Mouse (Mus musculus) spleen, adult 12 weeks (tissue): Measurements from ENCODE around the gene Upk3b.

Source experiments
- DNase-seq: peaks from one replicate; pipeline ENCODE4 v3.0.0; 2022; ENCODE audit warnings: low spot score

Upk3b gene

DNA sequence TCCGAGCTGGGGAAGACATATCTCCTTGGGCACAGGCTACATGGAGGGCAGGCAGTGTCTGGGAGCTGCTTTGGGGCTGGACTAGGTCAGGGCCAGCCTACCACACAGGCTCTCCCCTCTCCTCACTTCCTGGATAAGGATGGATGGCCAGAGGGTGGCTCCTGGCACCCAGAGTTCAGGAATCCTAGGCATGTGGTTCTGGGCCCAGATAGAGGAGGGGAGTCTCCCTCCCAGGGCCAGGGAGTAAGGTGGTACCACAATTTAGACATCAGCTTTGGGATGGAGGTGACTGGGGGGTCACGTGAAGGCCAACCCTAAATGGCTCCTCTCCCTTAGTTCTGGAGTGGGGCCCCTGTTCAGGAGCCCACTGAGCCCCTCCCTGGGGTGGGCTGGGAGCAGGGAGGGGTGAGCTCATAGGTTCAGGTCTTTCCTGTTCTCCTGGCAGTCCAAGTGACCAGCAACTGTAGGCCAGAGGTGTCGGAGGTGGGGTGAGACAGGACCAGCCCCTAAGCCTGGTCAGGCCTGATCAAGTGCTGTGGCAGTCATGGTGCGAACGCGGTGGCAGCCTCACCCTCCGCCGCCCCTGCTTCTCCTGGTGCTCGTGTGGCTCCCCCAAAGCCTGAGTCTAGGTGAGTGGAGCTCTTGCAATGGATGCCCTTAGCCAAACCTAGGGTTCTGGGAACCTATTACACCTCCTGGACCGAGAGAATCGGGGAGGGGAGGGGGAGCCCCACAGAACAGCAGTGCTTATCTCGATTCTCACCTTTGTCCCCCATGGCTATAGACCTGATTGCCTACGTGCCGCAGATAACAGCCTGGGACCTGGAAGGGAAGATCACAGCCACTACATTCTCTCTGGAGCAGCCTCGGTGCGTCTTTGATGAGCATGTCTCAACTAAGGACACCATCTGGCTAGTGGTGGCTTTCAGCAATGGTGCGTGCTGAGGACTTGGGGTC is at the start of gene Upk3b:
Upk3b (plus strand) TSS at position 239 of the 957 bp plus-strand sequence.
- DNase-seq, result no peak

DNA sequence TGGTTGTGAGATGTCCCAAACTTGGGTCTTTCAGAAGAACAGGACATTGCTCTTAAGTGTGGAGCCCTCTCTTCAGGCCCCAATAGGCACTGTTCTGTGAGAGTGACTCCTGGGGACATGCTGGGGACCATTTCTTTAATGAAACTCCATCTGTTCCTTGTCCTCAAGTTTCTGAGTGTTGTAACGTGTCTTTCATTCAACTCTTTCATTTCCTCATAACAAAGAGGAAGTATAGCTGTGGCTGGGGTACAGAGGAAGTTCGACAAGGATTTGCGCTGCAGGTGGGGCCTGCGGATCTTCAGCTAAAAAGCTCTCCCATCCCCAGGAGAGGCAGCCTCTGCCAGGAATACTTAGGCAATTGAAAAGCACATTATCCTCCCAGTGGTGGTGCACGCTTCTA is 47.7 kb upstream of the Upk3b start:
- no peak for DNase-seq

GRCm38 (mm10) chr5:135993381-135993965 is 44.8 kb upstream of the Upk3b start:
- DNase-seq, result no peak

- no peak for DNase-seq
Measured at GRCm38 (mm10) chr5:135994335-135994724, 44.0 kb upstream of the Upk3b start.

- DNase-seq, result peak; percentile 78
Measured at GRCm38 (mm10) chr5:135994725-135995687, 43.3 kb upstream of the Upk3b start, which contains the start of gene Dtx2. Gene Dtx2, plus strand, starts transcription at chr5:135994800.

GRCm38 (mm10) chr5:135996162-135996561 is 42.1 kb upstream of the Upk3b start:
- DNase-seq, result no peak

DNA sequence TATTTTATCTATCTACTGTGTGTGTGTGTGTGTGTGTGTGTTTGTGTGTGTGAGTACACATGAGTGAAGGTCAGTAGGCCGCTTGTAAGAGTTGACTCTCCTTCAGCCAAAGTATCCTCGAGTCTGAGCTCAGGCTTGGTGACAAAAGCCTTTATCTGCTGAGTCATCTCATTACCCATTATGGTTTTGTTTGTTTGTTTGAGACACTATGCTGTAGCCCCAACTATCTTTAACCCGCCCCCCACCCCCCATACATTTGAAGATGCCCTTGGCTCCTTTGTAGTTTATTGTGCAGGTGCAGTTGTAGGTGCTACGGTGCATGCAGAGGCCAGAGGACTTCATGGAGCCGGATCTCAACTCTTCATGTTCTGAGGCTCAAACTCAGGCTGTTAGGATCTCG is 37.1 kb upstream of the Upk3b start:
- DNase-seq, result no peak

DNA sequence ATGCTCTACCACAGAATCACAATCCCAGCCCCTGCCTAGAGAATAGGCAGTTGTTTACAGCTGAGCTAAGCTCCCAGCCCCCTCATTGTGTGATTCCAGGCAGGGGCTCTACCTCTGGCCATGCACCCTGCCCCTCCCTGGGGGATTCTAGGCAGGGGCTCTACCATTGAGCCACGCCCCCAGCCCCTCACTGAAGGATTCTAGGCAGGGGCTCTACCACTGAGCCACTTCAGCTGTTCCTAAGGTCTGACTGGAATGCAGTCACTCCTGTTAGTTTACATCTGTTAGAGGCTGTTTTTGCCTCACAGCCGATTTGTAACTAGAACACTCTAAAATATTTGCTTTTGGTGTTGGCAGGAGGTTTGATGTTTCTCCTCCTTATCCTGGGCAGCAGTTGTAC is 36.0 kb upstream of the Upk3b start:
- no peak for DNase-seq

DNA sequence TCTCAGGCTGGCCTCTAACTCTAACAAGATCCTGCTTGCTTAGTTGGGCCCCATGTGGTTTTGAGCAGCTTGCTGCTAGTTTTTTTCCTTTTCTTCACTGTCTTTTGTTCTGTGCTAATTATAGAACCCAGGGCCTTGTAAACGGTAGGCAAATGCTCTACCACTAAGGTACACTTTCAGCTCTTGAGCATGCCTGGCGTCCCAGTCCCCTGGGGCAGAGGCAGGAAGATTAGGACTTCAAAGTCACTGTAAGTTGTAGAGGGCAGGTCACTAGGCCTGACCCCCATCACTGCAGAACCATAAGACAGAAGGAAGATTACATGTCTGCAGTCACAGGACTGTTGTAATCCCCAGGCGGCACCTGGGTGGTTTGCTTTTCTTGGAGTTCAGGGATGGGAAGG is 35.5 kb upstream of the Upk3b start:
- DNase-seq, result no peak

DNA sequence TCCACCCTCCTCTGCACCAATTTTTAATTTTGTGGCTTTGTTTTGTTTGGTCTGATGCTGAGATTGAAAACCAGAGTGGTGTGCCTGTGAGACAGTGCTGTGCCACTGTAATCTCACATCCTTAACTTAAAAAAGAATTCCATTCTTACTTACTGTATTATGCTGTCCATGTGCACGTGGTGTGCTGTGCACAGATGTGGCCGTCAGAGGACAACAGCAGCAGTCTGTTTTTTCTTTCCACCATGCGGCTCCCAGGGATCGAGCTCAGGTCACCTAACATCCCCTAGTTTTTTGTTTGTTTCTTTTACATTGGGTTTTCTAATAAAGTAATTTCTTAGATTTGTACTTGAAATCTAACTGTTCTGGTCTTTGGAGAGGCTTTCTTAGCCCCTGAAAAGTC is 33.8 kb upstream of the Upk3b start:
- no peak for DNase-seq

DNA sequence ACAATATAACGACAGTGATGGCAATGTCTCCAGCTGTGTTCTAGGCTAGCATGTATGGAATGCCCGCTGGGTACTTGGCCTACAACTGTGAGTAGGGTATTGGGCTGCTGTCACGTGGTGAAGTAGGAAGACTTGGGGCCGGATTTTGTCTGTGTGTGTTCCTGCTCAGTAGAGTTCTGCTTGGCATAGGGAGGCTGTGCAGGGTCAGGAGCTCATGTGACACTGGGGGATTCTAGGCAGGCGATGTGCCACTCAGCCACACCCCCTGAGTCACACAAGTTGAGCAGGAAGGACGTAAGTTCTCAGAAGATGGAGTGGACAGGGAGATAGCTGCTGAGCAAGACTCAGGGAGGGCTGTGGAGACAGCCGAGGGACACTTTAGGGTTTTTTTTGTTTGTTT is 30.6 kb upstream of the Upk3b start:
- no peak for DNase-seq

DNA sequence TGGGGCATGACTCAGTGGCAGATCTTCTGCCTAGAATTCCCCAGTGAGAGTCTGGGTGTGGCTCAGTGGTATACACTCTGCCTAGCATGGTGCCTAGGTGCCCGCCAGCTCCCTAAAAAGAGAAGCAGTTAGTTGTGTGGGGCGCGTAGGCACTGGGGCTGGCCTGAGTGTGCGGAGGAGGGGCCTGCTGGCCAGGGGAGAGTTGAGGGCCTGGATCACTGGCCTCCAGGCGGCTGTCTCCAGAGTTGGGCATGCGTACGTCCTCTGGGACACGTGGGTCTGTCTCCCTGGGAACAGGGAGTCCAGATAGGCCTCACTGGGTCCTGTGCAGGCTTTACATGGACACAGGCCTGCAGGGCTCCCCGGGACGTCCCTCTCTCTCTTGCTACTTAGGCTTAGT is 23.4 kb upstream of the Upk3b start:
- no peak for DNase-seq

DNA sequence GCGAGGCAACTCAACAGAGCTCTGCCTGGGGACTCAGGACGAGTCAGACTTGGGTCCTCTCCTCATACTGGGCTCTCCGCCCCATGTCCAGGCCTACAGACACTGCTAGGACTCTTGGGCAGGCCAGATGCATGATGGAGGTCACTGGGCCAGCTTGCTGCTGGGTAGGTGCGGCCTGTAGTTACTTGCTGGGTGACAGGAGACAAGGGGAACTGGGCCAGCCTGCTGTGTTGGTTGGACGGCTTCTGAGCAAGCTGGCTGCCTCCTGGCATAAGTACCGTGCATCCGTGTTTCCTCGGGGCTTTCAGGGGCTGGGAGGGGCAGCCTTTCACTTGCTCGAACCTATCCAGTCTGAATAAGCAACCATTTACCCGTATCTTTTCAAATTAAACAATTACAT is 22.7 kb upstream of the Upk3b start:
- DNase-seq, result no peak

GRCm38 (mm10) chr5:136016014-136016876 is 22.1 kb upstream of the Upk3b start:
- DNase-seq, result no peak

DNA sequence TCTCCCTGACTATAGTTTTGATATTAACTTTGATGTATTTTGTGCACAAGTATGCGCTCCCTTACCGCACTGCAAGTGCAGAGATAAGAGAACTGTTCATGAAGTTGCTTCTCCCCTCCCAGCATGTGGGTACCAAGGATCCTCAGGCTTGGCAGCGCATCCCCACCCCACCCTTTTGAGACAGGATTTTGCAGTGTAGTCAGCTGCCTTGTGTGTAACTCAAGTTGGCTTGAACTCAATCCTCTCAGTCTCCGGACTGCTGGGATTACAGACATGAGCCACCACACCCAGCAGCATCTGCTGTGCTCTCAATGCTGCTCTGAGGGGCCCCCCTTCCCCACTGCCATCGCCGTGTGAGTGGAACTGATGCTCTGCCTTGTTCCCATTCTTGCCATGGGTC is 21.0 kb upstream of the Upk3b start:
- no peak for DNase-seq

GRCm38 (mm10) chr5:136018726-136019125 is 19.6 kb upstream of the Upk3b start:
- DNase-seq, result no peak

DNA sequence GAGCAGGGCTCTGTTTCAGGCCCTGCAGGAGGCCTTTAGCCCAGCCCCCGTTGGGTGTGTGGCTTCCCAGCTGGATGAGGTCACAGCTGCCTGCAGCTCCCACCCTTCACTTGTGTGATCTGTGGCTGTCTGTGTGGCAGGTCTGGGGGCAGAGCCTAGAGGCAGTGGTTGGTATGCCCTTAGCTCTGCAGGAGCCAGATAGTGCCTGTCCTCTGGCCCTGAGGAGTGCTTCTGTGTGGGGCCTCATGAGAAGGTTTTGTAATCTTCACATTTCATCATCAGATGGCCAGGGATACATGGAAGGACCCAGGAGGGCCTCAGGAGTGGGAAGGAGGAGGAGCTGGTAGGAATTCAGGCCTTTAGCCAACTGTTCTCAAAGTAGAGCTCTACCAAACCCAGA is 18.4 kb upstream of the Upk3b start:
- no peak for DNase-seq

DNA sequence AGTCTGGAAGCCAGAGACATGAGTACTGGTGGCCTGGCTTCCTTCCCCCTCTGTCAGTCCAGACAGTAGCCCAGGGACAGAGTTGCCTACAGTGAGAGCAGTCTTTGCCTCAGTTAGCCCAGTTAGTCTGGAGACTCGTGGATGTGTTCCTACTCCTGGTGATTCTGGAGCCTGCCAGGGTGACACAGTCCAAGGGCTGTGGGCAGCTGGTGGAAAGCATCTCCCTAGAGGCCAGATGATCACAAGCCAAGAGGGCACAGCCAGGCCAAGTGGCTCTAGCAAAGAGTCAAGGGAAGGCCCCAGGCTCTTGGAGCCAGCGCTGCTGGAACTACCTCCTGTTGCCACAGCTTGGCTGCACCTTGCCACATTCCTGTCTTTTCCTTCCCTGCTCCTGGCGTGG is 12.6 kb upstream of the Upk3b start:
- no peak for DNase-seq

DNA sequence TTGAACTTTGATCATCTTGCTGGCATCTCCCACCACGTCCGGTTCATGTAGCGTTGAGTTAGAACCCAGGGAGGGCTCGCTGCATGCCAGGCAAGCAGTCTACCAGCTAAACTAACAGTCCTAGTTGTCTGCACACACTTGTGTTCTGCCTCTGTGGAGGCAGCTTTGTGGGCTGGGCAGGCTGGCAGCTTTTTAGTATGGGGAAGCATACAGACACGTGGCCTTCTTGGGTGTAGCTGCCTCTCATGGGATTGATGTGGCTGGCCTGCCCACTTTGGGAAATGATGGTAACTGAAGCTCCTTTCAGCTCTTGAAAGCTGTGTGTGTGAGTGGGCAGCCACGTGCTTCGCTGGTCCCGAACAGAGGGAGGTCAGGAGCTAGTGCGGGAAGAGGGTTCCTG is 11.4 kb upstream of the Upk3b start:
- no peak for DNase-seq

DNA sequence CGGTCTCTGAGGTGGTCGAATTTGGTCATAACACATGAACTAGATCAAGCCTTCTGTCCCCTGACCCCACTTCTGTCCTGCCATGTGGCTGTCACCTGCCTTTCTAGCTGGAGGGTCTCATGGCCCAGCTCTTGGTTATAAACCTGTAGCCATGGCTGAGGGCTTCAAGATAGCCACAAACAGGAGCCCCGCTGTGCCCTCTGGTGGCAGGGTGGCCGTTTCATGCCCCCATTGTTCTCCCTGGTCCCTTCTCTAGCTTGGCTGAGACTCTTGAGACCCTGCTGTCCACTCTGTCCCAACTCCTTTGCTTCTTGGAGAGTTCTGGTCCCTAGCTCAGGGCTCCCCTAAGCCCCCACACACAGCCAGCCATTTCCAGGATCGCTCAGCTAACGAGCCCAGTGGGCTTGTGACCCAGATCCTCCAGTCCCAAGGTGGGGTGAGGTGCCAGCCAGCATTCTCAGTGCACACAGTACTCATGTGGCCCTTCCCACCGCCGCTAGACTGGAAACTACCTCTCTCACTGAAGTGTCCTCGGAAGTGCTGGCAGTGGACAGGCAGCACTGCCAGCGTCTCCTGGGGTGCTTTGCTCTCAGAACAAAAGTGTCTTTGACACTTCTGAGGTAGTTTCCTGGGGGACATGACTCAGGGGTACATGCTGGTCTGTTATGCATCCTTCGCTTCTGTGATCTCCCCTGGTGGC is 10.5 kb upstream of the Upk3b start:
- no peak for DNase-seq

- DNase-seq, result no peak
Measured at GRCm38 (mm10) chr5:136034868-136035267, 3.4 kb upstream of the Upk3b start.
